Mouse (Mus musculus) spleen, postnatal 4 days (tissue): Measurements from ENCODE around the gene Xndc1.

Source experiments
- DNase-seq, 2 experiments: peaks; one replicate each; pipeline ENCODE4 v3.0.0; 2022; ENCODE audit warnings: low spot score in 2 of 2

The Xndc1 gene

GRCm38 (mm10) chr7:102081784-102082183, 16.5 kb downstream of the Xndc1 start:
- no peak for DNase-seq

- no peak for DNase-seq
Observed at GRCm38 (mm10) chr7:102082816-102083215, 17.5 kb downstream of the Xndc1 start, which contains the start of gene Trpc2. TSS of gene Trpc2 (plus strand) at chr7:102083116.

GRCm38 (mm10) chr7:102084041-102084696, 18.9 kb downstream of the Xndc1 start:
- DNase-seq = peak in 1 of 2 experiments; percentile 59

DNA sequence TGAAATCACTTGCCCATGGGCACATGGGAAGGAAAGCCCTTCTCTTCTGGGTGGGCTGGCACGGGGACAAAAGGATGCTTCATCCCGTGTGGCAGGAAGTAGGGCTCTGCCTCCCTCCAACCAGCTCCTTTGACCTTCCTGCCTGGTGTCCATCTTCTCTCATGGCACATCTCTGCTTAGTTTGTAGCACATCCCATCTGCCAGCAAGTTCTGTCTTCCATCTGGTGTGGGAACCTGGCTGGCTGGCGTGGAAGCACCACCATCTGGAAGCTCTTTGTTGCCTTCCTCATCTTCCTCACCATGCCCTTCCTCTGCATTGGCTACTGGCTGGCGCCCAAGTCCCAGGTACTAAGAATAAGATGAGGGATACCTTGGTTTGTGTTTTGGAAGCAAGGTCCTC, 22.0 kb downstream of the Xndc1 start:
- DNase-seq = no peak

GRCm38 (mm10) chr7:102099760-102100661, 34.7 kb downstream of the Xndc1 start:
- peak in 1 of 2 experiments; percentile 32 for DNase-seq

- no peak for DNase-seq
Observed at GRCm38 (mm10) chr7:102100868-102101267, 35.6 kb downstream of the Xndc1 start.

DNA sequence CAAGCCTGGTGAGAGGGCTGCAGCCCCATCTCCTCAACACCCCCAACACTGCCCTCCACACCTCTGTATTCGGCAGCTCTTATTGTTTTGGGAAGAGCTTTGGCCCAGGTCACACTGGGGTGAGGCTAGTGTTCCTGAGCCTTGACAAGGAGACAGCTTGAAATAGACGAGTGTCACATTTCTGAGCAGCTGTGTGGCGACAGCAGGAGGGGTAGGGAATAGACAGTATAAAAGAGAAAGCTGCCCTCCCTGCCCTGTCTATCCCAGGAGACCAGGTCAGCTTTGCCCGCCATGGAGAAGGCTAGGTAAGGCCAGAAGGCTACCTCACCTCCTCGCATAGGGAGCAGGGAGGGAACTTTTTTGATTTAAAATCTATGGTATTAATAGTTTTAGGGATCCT, 36.2 kb downstream of the Xndc1 start, which contains the start of gene Art1:
Gene Art1, plus strand, starts transcription at position 257 of the 400 bp plus-strand sequence.
- DNase-seq = no peak

DNA sequence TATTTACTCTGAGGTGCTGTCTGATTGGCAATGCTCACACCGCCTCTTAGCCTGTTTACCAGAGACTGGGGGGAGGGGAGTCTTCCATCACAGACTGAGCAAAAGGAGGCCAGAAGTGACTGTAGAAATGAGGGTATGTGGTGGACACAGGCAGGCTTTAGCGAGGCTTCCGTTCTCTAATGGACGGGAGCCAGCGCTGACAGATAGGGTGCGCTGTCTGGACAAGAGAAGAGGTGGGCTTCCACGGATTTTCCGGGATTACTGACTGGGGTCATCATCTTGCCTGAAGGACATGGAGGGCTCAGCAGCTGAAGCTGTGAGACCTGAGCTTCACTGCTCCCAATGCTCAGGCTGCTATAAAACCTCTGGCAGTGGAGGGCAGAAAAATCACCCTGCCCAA, 36.9 kb downstream of the Xndc1 start:
- no peak for DNase-seq

GRCm38 (mm10) chr7:102102696-102103095, 37.4 kb downstream of the Xndc1 start:
- DNase-seq = no peak

DNA sequence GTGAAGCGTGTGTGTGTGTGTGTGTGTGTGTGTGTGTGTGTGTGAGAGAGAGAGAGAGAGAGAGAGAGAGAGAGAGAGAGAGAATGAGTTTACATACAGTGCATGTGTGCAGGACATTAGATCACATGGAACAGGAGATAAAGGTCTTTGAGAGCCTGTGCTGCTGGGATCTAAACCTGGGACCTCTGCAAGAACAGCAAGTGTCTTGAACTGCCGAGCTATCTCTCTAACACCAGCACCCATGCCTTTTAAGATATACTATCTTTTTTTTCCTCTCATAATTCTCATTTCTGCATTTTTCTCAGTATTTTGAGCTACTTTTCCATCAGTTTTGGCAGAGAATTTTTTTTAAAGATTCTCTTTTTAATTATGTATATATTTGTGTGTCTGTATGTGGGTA, 38.2 kb downstream of the Xndc1 start:
- DNase-seq = no peak

GRCm38 (mm10) chr7:102104126-102104525, 38.8 kb downstream of the Xndc1 start:
- DNase-seq = no peak

DNA sequence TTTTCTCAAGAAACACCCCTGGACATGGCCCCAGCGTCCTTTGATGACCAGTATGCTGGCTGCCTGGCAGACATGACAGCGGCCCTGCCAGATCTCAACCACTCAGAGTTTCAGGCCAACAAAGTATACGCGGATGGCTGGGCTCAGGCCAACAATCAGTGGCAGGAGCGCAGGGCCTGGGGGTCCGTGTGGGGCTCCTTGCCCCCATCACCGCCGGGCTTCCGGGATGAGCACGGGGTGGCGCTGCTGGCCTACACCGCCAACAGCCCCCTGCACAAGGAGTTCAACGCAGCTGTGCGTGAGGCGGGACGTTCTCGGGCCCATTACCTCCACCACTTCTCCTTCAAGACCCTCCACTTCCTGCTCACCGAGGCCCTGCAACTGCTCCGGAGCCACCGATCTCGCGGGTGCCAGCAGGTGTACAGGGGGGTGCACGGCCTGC, 41.4 kb downstream of the Xndc1 start:
- DNase-seq = peak; percentile 25 to 62

DNA sequence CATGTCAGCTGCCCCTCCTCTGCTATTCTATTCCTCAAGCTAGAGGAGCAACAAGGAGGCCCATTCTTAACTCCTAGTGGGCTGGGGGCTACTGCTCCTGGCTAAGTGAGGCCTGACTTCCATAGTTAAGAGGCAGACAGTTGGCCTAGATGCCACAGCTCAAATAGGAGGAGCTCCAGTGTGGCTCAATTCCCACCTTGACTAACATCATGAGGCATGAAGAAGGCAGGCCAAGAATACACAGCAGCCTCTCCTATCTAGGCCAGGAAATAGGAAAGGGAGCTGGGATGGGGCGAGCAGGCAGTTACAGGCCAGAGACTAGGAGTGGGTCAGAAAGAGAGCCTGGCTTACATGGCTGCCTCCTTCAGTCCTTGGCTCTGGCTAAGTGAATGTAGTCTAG, 42.9 kb downstream of the Xndc1 start:
- no peak for DNase-seq

- DNase-seq = no peak
Observed at GRCm38 (mm10) chr7:102109171-102109570, 43.9 kb downstream of the Xndc1 start, which contains the start of gene Art5. TSS of gene Art5 (minus strand) at chr7:102109489.

DNA sequence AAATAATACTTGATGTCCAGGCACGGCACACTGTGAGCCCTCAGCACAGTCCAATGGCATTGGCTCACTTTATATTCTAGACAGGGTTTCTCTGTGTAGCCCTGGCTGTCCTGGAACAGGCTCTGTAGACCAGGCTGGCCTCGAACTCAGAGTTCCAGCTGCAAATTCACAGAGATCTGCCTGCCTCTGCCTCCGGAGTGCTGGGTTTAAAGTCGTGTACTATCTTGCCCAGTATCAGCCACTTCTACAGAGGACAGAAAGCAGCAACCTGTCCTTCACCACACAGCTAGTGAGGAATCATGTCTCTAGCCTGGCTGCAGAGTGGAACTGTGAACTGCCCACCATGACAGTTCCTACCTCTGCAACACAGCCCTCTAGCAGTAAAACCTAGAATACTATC, 44.4 kb downstream of the Xndc1 start:
- DNase-seq = no peak

- DNase-seq = peak in 1 of 2 experiments; percentile 58
Observed at GRCm38 (mm10) chr7:102113151-102113729, 47.9 kb downstream of the Xndc1 start.

- DNase-seq = no peak
Observed at GRCm38 (mm10) chr7:102116579-102117331, 51.4 kb downstream of the Xndc1 start, which contains the start of gene Chrna10. TSS of gene Chrna10 (minus strand) at chr7:102116828.

DNA sequence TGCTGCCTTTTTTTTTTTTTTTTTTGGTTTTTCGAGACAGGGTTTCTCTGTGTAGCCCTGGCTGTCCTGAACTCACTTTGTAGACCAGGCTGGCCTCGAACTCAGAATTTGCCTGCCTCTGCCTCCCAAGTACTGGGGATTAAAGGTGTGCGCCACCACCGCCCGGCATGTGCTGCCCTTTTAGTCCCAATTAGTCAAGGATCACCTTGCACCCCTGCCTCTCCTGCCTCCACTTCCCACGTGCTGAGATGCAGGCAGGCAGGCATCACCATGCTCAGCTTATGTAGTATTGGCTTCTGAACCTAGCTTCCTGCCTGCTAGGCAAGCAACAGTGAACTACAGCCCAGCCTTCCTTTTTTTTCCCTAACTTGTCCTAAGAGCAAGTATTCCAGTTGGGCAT, 52.1 kb downstream of the Xndc1 start:
- DNase-seq = no peak

GRCm38 (mm10) chr7:102120326-102120725, 55.0 kb downstream of the Xndc1 start:
- no peak for DNase-seq

GRCm38 (mm10) chr7:102132395-102132794, 67.1 kb downstream of the Xndc1 start:
- no peak for DNase-seq
